Mouse (Mus musculus) 416B (cell line): ENCODE results near the gene Mlx.
A peak's percentile ranks its signal among the peaks of the same experiment; 100 is the strongest.

ENCODE experiments used
- DNase-seq: peaks from one replicate; pipeline ENCODE4 v3.0.0; 2011; ENCODE audit warnings: low read depth

Gene Mlx

GRCm38 (mm10) chr11:101065002-101065401, 22.1 kb upstream of the Mlx start:
- DNase-seq, result no peak

- peak; percentile 80 for DNase-seq
Observed at GRCm38 (mm10) chr11:101066549-101067412, 20.3 kb upstream of the Mlx start.

GRCm38 (mm10) chr11:101069391-101070188, 17.5 kb upstream of the Mlx start, which contains the start of gene Naglu:
Gene Naglu, plus strand, starts transcription at chr11:101070012.
- DNase-seq, result peak; percentile 97

GRCm38 (mm10) chr11:101070189-101070527, 16.9 kb upstream of the Mlx start:
- DNase-seq, result no peak

- DNase-seq, result no peak
Observed at GRCm38 (mm10) chr11:101070987-101071386, 16.1 kb upstream of the Mlx start.

GRCm38 (mm10) chr11:101071810-101072428, 15.2 kb upstream of the Mlx start:
- no peak for DNase-seq

GRCm38 (mm10) chr11:101078121-101078520, 9.0 kb upstream of the Mlx start, which contains the start of gene Hsd17b1:
Gene Hsd17b1, plus strand, starts transcription at chr11:101078411.
- DNase-seq, result no peak

- no peak for DNase-seq
Observed at GRCm38 (mm10) chr11:101079746-101080145, 7.3 kb upstream of the Mlx start.

- DNase-seq, result no peak
Observed at GRCm38 (mm10) chr11:101080421-101080820, 6.7 kb upstream of the Mlx start.

- DNase-seq, result no peak
Observed at GRCm38 (mm10) chr11:101081659-101082058, 5.4 kb upstream of the Mlx start.

GRCm38 (mm10) chr11:101082208-101083082, 4.6 kb upstream of the Mlx start, which contains the start of gene Coasy:
Gene Coasy, plus strand, starts transcription at chr11:101082565.
- DNase-seq, result peak; percentile 95

GRCm38 (mm10) chr11:101083083-101083697, 3.9 kb upstream of the Mlx start:
- peak; percentile 66 for DNase-seq

- no peak for DNase-seq
Observed at GRCm38 (mm10) chr11:101084246-101084645, 2.8 kb upstream of the Mlx start.

- no peak for DNase-seq
Observed at GRCm38 (mm10) chr11:101084811-101085210, 2.3 kb upstream of the Mlx start.

GRCm38 (mm10) chr11:101085617-101086322, 1.3 kb upstream of the Mlx start:
- DNase-seq, result no peak

GRCm38 (mm10) chr11:101086323-101086674, 778 bp upstream of the Mlx start:
- no peak for DNase-seq

GRCm38 (mm10) chr11:101087682-101088055, 592 bp downstream of the Mlx start:
- DNase-seq, result peak; percentile 41

GRCm38 (mm10) chr11:101089931-101090330, 2.9 kb downstream of the Mlx start:
- peak; percentile 66 for DNase-seq

- DNase-seq, result no peak
Observed at GRCm38 (mm10) chr11:101094930-101095313, 7.8 kb downstream of the Mlx start.

- DNase-seq, result peak; percentile 97
Observed at GRCm38 (mm10) chr11:101095314-101096024, 8.4 kb downstream of the Mlx start, which contains the start of gene Psmc3ip. Gene Psmc3ip, minus strand, starts transcription at chr11:101095436.
